Mouse (Mus musculus): ENCODE data around the gene Als2cr12.
"Not testable (repeated sequence)": the region's sequence is repeated elsewhere in the genome, so short reads cannot be mapped to it uniquely, and the experiment has no call there.

The Als2cr12 gene

DNA sequence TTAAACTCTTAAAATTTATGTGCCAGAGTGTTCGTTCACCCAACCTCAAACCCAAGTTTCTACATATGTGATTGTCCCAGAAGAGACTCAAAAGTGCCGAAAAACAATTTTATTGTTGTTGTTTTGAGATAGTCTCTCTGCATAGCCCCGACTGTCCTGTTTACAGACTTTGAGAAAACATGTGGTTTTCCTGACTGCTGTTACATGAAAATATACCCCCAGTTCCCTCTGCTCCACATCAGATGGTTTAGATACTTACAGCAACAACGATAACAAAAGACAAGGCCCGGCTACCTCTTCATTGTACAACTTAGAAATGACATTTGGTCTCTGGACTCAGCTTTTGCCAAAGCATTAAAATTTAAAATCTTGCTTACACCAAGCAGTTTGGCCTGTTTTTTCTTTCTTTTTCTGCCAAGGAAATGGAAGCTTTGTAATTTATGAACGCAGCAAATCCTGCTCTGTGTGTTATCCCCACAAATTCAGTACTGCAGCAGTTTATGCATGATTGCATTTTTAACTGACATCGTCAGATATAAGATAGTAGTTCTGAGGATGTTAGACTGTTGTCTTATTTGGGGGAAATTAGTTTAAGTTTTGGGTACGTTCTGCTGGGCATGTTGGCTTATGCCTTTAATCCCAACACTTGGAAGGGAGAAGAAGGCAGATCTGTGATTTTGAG, 21.9 kb upstream of the Als2cr12 start:
- no peak for DNase-seq

DNA sequence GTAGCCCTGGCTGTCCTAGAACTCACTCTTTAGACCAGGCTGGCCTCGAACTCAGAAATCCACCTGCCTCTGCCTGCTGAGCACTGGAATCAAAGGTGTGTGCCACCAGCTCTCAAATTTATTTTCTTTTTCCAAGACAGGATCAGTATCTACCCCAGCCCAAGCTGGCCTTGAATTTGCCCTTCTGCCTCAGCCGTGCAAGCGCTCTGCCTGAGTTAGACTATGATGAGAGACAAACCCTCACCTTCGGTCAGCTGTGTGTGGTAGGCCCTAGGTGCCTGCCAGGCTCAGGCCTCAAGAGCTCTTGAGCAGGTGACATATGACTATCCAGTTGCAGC, 21.1 kb upstream of the Als2cr12 start:
- no peak for DNase-seq

DNA sequence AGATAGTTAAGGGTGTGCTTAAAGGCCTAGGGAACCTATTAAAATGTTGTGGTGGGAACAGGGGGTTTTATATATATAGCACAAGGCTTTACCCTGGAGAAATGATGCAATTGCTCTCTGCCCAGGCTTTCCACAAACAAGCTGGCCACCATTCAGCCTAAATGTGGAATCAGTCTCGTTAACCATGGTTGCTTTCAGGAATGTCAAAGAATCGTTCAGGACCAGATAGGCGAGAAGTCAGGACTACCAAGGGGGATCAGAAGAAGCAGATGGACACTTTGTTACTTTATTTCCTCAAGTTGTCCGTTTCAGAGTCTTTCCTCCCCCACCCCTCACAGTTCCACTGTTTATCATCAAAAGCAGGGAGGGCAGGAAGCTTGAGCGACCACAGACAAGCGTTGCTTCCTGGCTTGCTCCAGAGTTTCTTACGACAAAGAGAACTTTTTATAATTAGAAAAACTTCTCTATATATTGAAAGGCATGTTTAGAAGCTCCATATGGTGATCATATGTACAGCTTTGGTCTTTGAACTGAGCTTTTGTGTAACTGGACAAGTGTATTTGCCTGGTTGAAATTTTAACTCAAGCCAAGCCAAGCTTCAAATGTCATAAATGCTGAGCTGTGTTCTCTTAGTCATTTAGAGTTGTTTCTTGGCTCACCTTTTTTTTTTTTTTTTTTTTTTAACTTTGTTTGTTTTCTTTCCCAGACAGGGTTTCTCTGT, 20.5 kb upstream of the Als2cr12 start:
- no peak for DNase-seq

DNA sequence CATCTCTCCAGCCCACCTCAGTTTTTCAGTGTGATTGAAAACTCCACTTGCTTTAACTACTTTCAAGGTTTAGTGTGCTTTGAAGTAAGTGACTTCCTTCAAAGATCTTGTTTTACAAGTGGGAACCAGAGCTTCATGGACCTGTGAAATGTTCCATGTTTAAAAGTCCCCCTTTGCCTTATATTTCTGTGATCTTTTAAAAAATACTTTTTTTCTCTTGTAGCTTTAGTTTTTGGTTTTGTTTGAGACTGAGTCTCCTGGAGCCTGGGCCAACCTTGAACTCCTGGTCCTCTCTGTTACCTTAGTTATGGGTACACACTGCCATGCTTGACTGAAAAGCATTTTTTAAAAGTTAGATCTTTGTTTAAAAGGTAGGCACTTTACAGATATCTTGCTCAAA, 19.7 kb upstream of the Als2cr12 start:
- DNase-seq: no peak

DNA sequence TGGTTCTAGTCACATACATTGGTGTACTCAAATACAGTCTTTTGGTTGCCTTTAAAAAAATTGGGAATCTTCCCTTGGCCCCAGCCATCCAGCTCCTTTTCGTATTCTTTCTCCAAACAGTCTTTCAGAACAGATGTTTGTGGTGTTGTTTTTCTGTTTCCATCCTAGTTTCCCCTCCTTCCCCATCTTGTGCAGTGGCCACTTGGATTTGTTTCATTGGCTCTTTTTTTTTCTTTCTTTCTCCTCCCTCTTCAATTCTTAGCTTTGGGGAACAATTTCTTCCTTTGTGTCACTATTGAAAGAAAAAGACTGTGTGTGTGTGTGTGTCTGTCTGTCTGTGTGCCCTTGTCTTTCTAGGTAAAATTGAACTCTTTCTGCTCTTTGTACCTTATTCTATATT, 18.6 kb upstream of the Als2cr12 start:
- DNase-seq: no peak

DNA sequence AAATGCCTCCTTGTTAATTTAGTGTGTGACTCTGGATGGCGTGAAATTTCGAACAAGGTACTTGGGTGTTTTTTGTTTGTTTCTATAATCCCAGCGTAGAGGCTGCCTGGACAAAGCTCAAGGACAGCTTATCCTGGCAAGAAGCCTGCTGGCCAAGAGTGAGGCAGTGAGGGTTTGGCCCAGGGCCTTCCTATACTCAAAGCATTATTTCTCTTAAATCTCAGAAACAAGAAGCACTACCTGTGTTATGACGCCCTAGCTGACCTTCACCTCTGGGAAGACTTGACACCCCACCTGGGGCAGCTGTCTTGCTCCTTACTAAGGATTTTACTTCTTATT, 18.1 kb upstream of the Als2cr12 start:
- DNase-seq: peak; percentile 28

DNA sequence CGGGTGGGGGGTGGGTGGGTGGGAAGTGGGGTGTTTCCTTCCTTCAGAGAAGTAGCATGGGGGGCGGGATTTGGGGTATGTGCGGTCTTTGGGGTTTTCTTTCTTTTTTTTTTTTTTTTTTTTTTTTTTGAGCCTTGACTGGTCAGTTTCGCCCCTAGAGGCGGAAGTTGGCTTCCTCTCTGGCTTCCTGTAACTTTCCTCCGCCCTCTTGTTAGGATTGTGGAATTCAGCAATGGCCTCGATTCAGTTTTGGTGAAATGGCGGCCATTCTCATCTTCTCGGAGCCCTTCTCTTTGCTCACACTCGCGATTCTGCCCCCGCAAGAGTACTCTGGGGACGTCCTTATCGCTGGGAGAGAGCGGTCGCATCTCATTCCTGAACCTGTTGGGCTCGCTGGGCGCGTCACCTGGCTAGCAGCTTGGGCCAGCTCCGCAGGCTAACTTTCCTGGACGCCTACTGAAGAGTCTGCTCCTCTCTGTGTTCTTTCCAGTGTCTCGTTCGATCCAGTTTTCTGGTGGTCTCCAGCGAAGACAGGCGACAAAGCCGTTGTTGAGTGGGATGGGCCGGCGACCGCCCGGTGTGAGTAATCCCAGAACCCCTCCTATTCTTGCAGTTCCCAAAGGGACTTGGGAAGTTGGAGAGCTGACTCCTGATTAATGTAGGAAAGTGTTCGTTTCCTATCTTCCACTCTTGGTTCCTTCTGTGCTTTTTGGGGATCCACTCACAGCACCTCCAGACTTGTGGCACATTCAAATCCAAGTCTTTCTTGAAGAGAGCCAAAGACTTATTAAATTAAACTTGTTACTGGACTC, 17.5 kb upstream of the Als2cr12 start:
- peak; percentile 85 for DNase-seq

DNA sequence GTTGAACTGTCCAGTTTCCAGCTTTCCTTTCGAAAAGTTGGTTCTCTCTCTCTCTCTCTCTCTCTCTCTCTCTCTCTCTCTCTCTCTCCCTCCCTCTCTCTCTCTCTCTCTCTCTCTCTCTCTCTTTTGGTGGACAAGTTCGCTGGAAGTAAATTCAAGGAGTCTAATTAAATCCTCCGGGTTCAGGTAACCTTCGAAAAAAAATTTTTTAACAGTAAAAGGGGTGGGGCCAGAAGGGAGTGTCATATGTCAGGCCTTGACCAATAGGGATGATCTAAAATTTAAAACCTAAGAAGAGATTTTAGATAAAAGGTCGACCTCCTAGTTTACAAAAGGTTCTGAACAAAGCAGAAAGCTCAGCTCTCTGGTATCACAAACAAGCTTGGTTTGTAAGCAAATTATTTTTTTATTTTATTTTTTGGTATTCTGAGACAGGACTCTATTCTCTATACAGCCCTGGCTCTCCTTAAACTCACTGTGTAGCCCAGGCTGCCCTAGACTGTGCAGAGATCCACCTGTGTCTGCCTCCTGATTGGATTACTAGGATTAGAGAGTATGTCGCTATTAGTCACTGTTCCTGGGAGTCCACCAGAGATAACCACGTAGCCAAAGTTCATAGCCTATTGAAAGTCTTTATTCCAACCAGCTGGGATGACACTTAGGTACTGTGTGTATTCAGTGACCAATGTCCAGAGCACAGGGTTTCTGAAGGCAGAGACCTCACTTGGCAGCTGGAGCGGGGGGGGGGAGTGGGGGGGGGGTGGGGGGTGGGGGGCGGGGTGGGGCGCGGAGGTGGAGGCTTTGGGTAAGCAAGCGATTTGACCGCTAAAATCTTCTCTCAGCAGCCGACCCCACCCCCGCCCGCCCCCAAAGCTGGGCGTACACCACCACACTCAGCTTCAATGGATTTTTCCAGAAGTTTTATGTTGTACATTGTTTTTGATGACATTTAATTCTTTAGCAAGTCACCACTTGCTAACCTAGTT, 16.6 kb upstream of the Als2cr12 start:
- peak; percentile 72 for DNase-seq

DNA sequence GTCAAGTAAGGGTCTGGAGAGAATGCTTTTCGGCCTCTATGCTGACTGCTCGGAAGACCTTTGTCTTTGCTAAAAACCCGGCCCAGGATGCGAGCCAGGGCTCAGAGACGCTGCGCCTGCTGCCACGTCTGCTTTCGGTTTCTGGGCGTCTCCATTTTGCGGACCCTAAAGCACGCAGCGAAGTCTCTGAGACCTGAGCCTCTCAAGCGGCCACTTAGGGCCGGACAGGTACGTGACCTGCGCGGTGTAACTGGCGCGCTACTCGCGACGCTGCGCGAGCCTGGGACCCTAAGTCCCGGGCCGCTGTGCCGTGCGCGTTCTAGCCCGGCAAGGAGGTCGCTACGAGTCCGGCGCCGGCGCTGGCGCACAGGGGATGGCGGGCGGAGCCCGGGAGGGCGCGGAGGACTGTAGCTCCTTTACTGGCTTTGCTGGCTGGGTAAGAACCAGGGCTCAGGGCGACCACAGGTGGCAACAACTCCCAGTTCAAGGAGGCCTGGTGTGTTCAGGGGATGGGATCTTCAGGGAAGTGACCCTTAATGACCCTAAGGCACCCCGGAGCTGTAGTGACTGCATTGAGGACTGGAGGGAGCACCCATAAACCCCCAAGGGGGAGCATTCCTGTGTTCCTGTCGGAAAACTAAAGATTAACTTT, 15.7 kb upstream of the Als2cr12 start, which contains the start of gene Cflar:
TSS of gene Cflar (plus strand) at position 144 of the 652 bp plus-strand sequence.
- DNase-seq: peak; percentile 86

DNA sequence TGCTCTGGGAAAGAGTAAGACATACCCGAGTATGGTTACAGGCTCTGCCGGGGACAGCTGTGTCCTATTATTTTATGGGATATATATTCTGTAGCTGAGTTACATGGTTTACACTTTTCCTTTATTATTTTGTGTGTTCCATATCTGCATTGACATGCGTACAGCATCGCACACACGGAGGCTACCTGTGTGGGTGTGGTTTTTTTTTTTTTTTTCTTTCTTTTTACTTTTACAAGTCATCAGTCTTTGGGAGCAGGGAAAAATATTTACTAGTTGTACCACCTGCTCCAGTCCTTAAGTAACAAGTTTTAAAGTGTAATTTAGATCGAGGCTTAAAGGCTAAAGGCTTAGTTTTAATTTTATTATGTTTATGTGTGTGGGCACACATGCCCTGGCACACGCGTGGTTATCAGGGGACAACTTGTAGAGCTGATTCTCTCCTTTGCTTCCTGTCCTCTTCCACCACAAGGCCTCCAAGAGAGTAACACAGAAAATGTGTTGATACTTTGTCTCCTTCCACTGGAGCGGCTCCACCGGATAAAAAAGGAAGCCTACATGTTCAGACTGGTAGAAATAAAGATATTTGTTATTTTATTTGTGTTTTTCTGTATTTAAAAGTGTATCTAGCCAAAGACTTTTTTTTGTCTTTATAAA, 15.0 kb upstream of the Als2cr12 start:
- peak; percentile 47 for DNase-seq

DNA sequence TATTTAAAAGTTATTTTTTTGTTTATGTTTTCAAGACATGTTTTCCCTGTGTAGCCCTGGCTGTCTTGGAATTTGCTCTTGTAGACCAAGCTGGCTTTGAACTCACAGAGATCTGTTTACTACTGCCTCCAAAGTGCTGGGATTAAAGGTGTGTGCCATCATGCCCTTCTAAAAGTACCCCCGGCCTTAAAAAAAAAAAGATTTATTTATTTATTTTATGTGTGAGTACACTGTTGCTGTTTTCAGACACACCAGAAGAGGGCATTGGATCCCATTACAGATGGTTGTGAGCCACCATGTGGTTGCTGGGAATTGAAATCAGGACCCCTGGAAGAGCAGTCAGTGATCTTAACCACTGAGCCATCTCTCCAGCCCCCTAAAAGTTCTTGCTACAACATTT, 14.3 kb upstream of the Als2cr12 start:
- DNase-seq: not testable (repeated sequence)

DNA sequence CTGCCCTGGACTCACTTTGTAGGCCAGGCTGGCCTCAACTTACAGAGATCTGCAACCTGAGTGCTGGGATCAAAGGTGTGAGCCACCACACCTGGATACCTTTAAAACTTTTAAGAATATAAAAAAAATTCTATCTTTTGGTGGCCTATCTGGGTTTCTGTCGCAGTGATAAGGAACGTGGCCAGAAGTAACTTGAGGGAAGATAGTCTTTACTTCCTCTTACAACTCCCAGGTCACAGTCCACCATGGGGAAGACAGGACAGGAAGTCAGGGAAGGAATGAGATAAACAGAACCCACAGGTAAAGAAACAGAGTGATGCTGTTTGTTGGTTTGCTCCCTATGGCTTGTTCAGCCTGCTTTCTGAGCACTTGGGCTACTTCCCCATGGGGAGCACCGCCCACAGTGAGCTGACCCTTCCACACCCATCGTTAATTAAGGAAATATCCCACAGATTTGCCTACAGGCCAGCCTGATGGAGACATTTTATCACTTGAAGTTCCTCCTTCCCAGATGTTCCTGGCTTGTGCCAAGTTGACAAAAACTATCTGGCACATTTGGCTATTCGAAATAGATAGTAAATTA, 4.9 kb upstream of the Als2cr12 start:
- not testable (repeated sequence) for DNase-seq

DNA sequence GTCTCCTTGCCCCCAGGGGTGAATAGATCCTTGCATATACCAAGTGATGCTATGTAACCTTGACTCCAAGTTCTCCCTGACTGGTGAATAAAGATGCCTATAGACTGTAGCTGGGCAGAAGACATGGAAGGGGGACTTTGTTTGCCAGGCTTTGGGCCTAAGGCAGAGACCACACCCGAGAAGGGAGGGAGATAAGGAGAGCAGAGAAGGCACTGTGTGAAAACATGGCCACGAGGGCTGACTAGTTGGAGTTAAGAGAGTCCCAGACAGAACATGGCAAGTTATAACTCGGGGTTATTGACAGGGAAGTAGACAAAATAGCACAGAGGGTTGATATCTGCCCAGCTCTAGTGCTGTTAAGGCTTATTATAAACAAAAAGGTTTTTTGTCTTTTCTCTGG, 4.2 kb upstream of the Als2cr12 start:
- no peak for DNase-seq

DNA sequence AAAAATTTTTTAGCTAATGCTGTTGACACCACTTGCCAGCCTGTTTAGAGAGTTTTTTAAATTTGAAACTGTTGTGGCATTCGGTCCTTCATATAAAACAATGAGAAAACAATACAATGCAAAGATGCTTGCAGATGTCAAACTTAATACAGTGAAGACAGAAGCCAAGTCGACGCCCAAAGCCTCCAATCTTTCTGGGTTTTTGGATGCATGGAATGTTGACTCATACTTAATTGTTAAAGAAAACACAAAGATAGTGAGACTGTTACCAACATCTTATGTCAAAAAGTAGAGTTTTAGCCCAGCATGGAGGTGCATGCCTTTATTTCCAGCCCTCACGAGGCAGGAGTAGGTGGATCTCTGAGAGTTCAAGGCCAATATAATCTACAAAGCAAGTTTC, 3.0 kb upstream of the Als2cr12 start:
- no peak for DNase-seq

DNA sequence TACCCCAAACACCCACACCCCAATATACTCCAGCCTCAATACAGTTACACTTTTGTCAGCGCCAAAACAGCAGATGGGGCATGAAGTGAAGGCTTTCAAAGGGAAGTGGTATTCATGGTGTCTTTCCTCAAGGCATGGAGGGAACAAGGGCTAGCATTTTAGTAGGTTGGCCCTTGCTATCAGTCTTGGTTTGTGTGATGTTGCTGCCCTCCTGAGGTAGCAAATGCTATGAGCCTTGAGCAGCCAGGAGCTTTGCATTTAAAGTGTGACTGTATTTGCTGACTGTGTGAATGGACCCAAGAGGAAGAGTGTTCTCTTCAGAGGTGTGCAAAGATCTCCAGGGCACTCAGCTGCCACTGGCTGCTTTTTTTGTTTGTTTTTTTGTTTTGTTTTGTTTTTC, 1.8 kb upstream of the Als2cr12 start:
- peak; percentile 12 for DNase-seq

DNA sequence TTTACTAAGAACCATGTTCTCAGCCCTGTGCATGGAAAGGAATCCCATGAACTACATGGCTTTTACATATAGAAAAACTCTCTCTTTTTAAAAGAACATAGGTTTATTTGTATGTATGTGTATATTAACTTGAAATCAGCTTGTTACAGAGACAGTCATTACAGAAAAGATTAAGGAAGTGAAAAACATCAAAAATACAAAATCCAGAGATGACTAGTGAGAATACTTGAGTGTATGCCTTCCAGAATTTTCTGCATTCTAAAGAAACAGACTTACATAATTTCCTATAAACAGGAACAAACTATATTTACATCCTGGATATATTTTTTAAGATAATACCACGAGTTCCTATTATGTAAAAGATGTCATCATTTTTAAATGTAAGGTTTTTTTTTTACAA, 2.1 kb downstream of the Als2cr12 start:
- no peak for DNase-seq

DNA sequence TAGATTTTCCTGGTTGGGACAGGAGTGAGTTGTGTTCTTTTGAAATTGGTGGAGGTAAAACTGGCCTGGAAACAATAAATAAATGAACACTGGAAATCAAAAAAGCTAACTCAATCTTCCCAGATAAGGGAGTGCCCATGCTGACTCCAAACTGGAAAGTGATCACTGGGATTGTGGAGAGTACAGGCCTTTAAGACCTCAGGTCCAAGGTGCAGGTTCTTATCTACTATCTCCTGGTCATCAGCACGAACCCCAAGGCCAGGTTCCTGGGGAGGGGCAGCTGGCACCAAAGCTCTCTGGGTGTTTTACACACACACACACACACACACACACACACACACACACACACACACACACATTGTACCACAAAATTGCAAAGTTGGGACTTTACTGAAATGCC, 4.1 kb downstream of the Als2cr12 start:
- not testable (repeated sequence) for DNase-seq

DNA sequence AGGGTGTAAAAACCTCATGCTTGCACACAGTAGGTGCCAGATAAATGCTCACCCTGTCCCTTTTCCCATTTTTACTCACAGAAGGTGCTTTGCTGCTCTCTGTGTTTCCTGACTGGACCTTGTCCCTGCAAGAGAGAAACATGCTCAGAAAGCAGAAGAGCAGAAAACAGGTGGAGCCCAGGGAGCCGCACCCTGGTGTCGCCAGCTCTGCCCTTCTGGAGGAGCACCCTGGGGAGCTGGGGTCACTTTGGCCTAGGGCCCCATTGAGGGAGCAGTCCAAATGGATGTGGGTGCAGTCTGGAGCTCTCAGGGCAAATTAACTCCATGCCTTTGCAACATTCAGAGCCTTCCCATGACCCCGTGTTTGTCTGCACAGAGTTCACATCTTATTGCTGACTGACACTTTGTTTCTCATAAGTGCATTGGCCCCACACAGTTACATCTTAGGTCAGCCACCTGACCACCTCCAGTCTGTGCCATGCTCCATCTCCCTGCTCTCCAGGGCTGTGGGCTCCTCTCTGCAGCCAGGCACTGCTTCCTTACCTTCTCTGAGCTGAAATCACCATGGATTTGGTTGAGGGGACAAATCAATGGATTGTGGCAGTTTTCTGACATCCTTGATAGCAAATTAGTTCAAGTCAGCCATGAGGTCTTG, 4.8 kb downstream of the Als2cr12 start:
- DNase-seq: not testable (repeated sequence)

DNA sequence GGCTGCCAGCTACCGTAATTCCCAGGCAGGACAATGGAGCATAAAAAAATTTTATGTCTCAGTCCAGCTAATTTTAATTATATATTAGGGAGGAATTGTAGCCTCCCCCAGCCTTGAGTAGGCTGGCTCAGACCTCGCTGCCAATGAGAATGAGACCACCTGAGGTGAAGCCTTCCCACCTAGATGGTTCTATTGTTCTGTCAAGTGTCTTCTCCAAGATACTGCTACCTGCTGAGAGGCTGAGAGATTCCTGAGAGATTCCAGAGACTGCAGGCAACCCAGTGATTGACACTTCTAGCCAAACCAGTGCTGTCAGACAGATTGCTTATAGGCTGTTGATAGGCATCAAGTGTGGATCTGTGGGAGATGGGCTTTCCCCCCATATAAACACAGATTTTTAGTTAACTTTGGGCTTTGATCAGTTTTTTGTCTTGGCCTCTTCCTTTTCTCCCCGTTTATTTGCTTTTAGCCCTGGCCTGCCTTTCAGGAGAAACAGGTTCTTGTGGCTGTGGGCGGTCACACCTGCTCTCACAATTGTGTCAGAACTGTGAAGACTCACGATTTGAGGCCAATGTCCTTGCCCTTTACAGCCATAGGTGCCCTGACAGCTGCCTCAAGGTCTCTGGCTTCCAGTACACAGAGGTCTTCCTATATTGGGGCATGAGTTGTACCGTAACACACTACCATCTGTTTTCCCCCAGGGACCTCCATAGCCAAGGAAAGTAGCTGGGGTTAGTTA, 5.6 kb downstream of the Als2cr12 start:
- no peak for DNase-seq

DNA sequence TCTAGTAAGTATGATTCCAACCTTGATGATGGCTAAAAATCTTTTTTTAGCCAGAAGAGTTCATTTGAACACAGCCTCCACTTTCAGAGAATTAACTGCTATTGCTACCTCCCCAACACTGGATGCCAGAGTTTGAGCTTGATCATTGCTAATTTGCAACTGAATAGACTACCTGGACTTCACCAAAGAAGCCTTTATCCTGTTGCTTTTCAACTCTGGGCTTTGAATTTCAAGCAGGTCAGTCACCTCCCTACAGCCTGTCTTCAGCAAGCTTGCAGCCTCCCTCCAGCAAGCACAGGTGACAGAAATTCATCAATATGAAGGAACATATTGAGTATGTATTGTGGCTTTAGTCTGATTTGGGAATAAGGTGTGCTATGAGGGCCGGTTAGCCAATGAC, 6.4 kb downstream of the Als2cr12 start:
- DNase-seq: no peak
